Mouse (Mus musculus) cerebellum, adult 9-10 months (tissue): ENCODE data around the gene Gmds.
A peak's percentile ranks its signal among the peaks of the same experiment; 100 is the strongest.

Experiments
- DNase-seq: peaks from one replicate; pipeline ENCODE4 v3.0.0; 2022

Gmds gene

GRCm38 (mm10) chr13:31807736-31808115, 530.8 kb downstream of the Gmds start:
- DNase-seq, result no peak

GRCm38 (mm10) chr13:31806890-31807735, 531.4 kb downstream of the Gmds start:
- no peak for DNase-seq

GRCm38 (mm10) chr13:31806428-31806832, 532.1 kb downstream of the Gmds start, which contains the start of gene Foxc1:
Gene Foxc1, plus strand, starts transcription at chr13:31806633.
- DNase-seq, result no peak

- DNase-seq, result no peak
These were observed 532.6 kb downstream of the Gmds start for GRCm38 (mm10) chr13:31805831-31806427.

- DNase-seq, result no peak
These were observed 534.0 kb downstream of the Gmds start for GRCm38 (mm10) chr13:31804571-31804970.

- no peak for DNase-seq
These were observed 535.1 kb downstream of the Gmds start for GRCm38 (mm10) chr13:31803166-31804093.

- no peak for DNase-seq
These were observed 536.1 kb downstream of the Gmds start for GRCm38 (mm10) chr13:31802447-31802846.

GRCm38 (mm10) chr13:31801703-31802305, 536.7 kb downstream of the Gmds start:
- no peak for DNase-seq

GRCm38 (mm10) chr13:31800581-31801576, 537.7 kb downstream of the Gmds start:
- peak; percentile 61 for DNase-seq

GRCm38 (mm10) chr13:31798075-31798474, 540.5 kb downstream of the Gmds start:
- no peak for DNase-seq

- DNase-seq, result no peak
These were observed 541.2 kb downstream of the Gmds start for GRCm38 (mm10) chr13:31797346-31797745.

GRCm38 (mm10) chr13:31793163-31793562, 545.4 kb downstream of the Gmds start:
- no peak for DNase-seq

GRCm38 (mm10) chr13:31792480-31793132, 545.9 kb downstream of the Gmds start:
- DNase-seq, result peak; percentile 37

GRCm38 (mm10) chr13:31784757-31785156, 553.8 kb downstream of the Gmds start:
- no peak for DNase-seq

GRCm38 (mm10) chr13:31782063-31782462, 556.5 kb downstream of the Gmds start:
- DNase-seq, result no peak

- DNase-seq, result no peak
These were observed 558.2 kb downstream of the Gmds start for GRCm38 (mm10) chr13:31780299-31780698.

GRCm38 (mm10) chr13:31779281-31779981, 559.1 kb downstream of the Gmds start:
- DNase-seq, result no peak

GRCm38 (mm10) chr13:31775762-31776161, 562.8 kb downstream of the Gmds start:
- DNase-seq, result no peak

GRCm38 (mm10) chr13:31772882-31773281, 565.7 kb downstream of the Gmds start:
- DNase-seq, result no peak
